In the genomic region with DNA sequence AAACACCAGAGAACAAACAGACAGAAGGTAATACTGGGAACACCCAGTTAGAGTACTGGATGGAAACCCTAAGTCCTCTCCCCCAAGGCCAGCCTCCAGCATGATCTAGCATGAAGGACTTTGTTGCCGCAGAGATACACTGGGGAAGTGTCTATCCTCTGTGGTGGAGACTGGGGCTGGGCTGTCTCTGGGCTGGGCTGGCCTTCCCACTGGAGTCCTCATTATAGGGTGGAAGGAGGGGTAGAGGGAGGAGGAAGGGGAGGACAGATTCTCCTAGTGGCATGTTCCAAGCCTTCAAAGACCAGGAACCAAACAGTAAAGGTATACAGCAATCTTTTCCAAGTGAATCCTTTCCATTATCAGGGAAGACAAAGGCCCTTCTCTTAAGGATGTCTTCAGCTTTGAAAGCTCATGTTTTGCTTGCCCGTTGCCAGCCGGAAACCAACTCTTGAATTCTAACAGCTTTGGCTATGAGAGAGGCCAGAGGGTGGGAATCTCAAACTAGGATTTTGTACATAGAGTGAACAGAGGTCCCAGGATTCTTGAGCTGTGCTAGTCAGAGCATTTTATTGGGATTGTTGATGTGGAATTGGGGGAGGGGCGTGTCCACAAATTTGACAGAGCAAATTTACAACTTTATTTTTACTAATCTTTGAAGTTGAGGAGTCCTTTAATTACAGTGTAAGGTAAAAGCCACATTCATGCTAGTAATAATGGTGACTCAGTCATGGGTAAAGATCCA, we compare ENCODE assay signal across 11 mouse cellular contexts.
DNase-seq lines count a peak whose midpoint lies in the region; ATAC-seq lines count a peak whose summit lies in the region.
"Had no signal": no experiment of that assay in that cellular context is flagged by ENCODE, and none has a peak within 500 bp of the region (broad histone marks: within the 10 kb centered on the region; RNA-seq: fewer than 3 reads in every experiment).

No protein-coding gene starts in this region.

- no peaks in the 10 kb centered on the region for H3K27me3 ChIP-seq in forebrain, embryonic 14.5 days (replicated peaks; ENCODE audit: control insufficient read depth, insufficient read depth, low read length)
- H3K27me3 ChIP-seq in limb, embryonic 13.5 days: no peaks in the 10 kb centered on the region
- H3K27me3 ChIP-seq: liver, embryonic 13.5 days had no signal

- no peak overlapping the region for H3K9ac ChIP-seq in forebrain, embryonic 14.5 days (ENCODE audit: low read length)
- no peak overlapping the region for H3K9ac ChIP-seq in limb, embryonic 13.5 days
- H3K9ac ChIP-seq: liver, embryonic 13.5 days had no signal

- H3K4me1 ChIP-seq in forebrain, embryonic 14.5 days (ENCODE audit: control insufficient read depth, insufficient read depth, low read length): peaks cover 15% of the 10 kb centered on the region
- H3K4me1 ChIP-seq in limb, embryonic 13.5 days: peaks cover 34% of the 10 kb centered on the region
- H3K4me1 ChIP-seq: liver, embryonic 13.5 days had no signal

- H3K9me3 ChIP-seq in forebrain, embryonic 14.5 days (replicated peaks; ENCODE audit: control insufficient read depth, low read length): no peaks in the 10 kb centered on the region
- no peaks in the 10 kb centered on the region for H3K9me3 ChIP-seq in limb, embryonic 13.5 days
- H3K9me3 ChIP-seq: liver, embryonic 13.5 days had no signal

- ATAC-seq in cerebellum, adult (ENCODE audit: insufficient number of reproducible peaks, low FRiP score, low TSS enrichment): no peak
- ATAC-seq in forebrain, embryonic 14.5 days: no peak
- ATAC-seq in limb, embryonic 13.5 days (ENCODE audit: low FRiP score, low read depth): no peak; the same call in 1 of the 2 replicates
- no peak for ATAC-seq in granulocyte monocyte progenitor cell, adult 5-6 weeks (replicated peaks; ENCODE audit: poor library complexity, severe bottlenecking)
- ATAC-seq: inflammation-experienced regulatory T-cells, adult 6 months had no signal

- no peak overlapping the region for H3K4me2 ChIP-seq in forebrain, embryonic 14.5 days (ENCODE audit: low read length)
- H3K4me2 ChIP-seq in limb, embryonic 13.5 days (replicated peaks): 0 out of 2 replicates have a peak overlapping the region, but pooled peaks have one; percentile 41
- H3K4me2 ChIP-seq: liver, embryonic 13.5 days had no signal

- no peak overlapping the region for H3K4me3 ChIP-seq in forebrain, embryonic 14.5 days (ENCODE audit: low read depth, low read length)
- H3K4me3 ChIP-seq in limb, embryonic 13.5 days: no peak overlapping the region
- H3K4me3 ChIP-seq: heart, embryonic 10.5 days; liver, embryonic 13.5 days had no signal

- H3K27ac ChIP-seq in forebrain, embryonic 14.5 days (ENCODE audit: low read depth, low read length): peak overlapping the region; percentile 15; the same call in 1 of the 2 replicates
- peak overlapping the region; percentile 78 for H3K27ac ChIP-seq in limb, embryonic 13.5 days
- H3K27ac ChIP-seq: heart, embryonic 10.5 days; liver, embryonic 13.5 days had no signal

- 87% methylated on average over 4 of the region's 4 CpGs for WGBS in forebrain, embryonic 14.5 days
- 79% methylated on average over 4 of the region's 4 CpGs for WGBS in limb, embryonic 13.5 days

- H3K36me3 ChIP-seq in forebrain, embryonic 14.5 days (ENCODE audit: control insufficient read depth, insufficient read depth, low read length): no peaks in the 10 kb centered on the region
- no peaks in the 10 kb centered on the region for H3K36me3 ChIP-seq in limb, embryonic 13.5 days
- H3K36me3 ChIP-seq: heart, embryonic 10.5 days; liver, embryonic 13.5 days had no signal

- DNase-seq in cerebellum, adult 9-10 months: peak; percentile 71
- DNase-seq in cerebellum, postnatal 14 days: peak; percentile 36 to 55
- no peak for DNase-seq in forebrain, embryonic 14.5 days (ENCODE audit: low spot score)
- DNase-seq in embryo, embryonic 11 days: no peak
- no peak for DNase-seq in spleen, postnatal 14 days (ENCODE audit: low spot score in 2 of 2)
- DNase-seq: liver, embryonic 13.5 days had no signal

Comparison
In these comparisons a context has a peak if more than half of its experiments do, and no peak if none do; other contexts are left out.
1. DNase-seq: peak in cerebellum, adult 9-10 months (single experiment) and cerebellum, postnatal 14 days (2 of 2); none in forebrain, embryonic 14.5 days (single experiment), embryo, embryonic 11 days (single experiment) and spleen, postnatal 14 days (0 of 2).